In the genomic region with DNA sequence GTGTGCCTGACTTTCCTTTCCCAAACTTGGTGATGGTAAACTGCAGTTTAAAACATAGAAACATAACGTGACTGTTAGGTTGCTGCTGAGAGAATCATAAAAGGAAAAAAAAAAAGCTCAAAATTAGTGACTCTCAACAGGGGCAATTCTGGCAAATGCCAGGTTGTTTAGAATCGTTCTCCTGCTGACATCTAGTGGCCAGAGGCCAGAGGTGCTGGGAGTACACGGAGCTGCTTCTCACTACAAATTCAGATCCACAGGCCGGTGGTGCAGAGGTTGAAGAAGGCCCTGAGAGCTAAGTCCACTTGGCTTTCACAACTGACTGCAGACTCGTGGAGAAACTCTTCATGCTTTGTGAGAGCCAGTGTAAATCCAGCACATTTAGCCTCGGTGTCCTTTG, we compare ENCODE assay signal across 8 mouse cellular contexts.
A peak's percentile ranks its signal among the peaks of the same experiment; 100 is the strongest.
DNase-seq lines count a peak whose midpoint lies in the region; ATAC-seq lines count a peak whose summit lies in the region.

No protein-coding gene starts in this region.

- WGBS in heart, embryonic 11.5 days (ENCODE audit: insufficient replicate concordance) = 15% methylated on average over 6 of the region's 6 CpGs
- WGBS in intestine, embryonic 16.5 days = 11% methylated on average over 6 of the region's 6 CpGs

- H3K27me3 ChIP-seq in heart, embryonic 11.5 days (ENCODE audit: control insufficient read depth, insufficient read depth, low read length) = no peaks in the 10 kb centered on the region
- H3K27me3 ChIP-seq in intestine, embryonic 16.5 days (replicated peaks; ENCODE audit: control insufficient read depth, insufficient read depth, low read length) = no peaks in the 10 kb centered on the region

- no peak overlapping the region for H3K4me2 ChIP-seq in heart, embryonic 11.5 days
- H3K4me2 ChIP-seq in intestine, embryonic 16.5 days (ENCODE audit: low read depth, low read length) = no peak overlapping the region

- H3K4me1 ChIP-seq in heart, embryonic 11.5 days (ENCODE audit: control insufficient read depth, insufficient read depth, low read length) = no peaks in the 10 kb centered on the region
- no peaks in the 10 kb centered on the region for H3K4me1 ChIP-seq in intestine, embryonic 16.5 days (ENCODE audit: control insufficient read depth, insufficient read depth, low read length)

- no peak for ATAC-seq in heart, embryonic 11.5 days (replicated peaks; ENCODE audit: insufficient number of reproducible peaks, low FRiP score, low TSS enrichment)
- peak; percentile 88 for ATAC-seq in intestine, embryonic 16.5 days

- peak; percentile 85 for DNase-seq in heart, adult 11 months
- DNase-seq in cerebellum, postnatal 10 days = peak; percentile 90 to 91
- peak; percentile 76 to 89 for DNase-seq in frontal cortex, postnatal 36 days (ENCODE audit: low spot score in 2 of 2)
- DNase-seq in left cerebral cortex, adult 9 months (ENCODE audit: low spot score in 2 of 2) = peak; percentile 6 to 81
- DNase-seq in mesoderm, embryonic 11.5 days (ENCODE audit: low read depth, low spot score) = peak; percentile 72
- peak; percentile 66 to 68 for DNase-seq in right cerebral cortex, postnatal 36 days (ENCODE audit: low spot score in 2 of 2)

- H3K9me3 ChIP-seq in heart, embryonic 11.5 days (replicated peaks; ENCODE audit: control insufficient read depth, low read length) = no peaks in the 10 kb centered on the region
- H3K9me3 ChIP-seq in intestine, embryonic 16.5 days (ENCODE audit: control insufficient read depth, low read length) = no peaks in the 10 kb centered on the region

- H3K36me3 ChIP-seq in heart, embryonic 11.5 days (ENCODE audit: control insufficient read depth, insufficient read depth, low read length) = no peaks in the 10 kb centered on the region
- H3K36me3 ChIP-seq in intestine, embryonic 16.5 days (ENCODE audit: control insufficient read depth, insufficient read depth, low read length) = no peaks in the 10 kb centered on the region

- H3K27ac ChIP-seq in heart, embryonic 11.5 days (ENCODE audit: low read depth, low read length) = no peak overlapping the region
- H3K27ac ChIP-seq in intestine, embryonic 16.5 days (ENCODE audit: low read length) = no peak overlapping the region

- H3K9ac ChIP-seq in heart, embryonic 11.5 days (ENCODE audit: low read depth, low read length) = no peak overlapping the region
- no peak overlapping the region for H3K9ac ChIP-seq in intestine, embryonic 16.5 days (ENCODE audit: low read depth, low read length)

- no peak overlapping the region for H3K4me3 ChIP-seq in heart, embryonic 11.5 days (ENCODE audit: low read depth, low read length)
- H3K4me3 ChIP-seq in intestine, embryonic 16.5 days (ENCODE audit: low read length) = no peak overlapping the region
